Mouse (Mus musculus) induced T-regulatory cell, adult 2 months (primary cell): ENCODE data around the gene 1190005I06Rik.

Experiments
- DNase-seq: peaks from one replicate; pipeline ENCODE4 v3.0.0-alpha.2; 2012; ENCODE audit warnings: low read depth

Gene 1190005I06Rik

DNA sequence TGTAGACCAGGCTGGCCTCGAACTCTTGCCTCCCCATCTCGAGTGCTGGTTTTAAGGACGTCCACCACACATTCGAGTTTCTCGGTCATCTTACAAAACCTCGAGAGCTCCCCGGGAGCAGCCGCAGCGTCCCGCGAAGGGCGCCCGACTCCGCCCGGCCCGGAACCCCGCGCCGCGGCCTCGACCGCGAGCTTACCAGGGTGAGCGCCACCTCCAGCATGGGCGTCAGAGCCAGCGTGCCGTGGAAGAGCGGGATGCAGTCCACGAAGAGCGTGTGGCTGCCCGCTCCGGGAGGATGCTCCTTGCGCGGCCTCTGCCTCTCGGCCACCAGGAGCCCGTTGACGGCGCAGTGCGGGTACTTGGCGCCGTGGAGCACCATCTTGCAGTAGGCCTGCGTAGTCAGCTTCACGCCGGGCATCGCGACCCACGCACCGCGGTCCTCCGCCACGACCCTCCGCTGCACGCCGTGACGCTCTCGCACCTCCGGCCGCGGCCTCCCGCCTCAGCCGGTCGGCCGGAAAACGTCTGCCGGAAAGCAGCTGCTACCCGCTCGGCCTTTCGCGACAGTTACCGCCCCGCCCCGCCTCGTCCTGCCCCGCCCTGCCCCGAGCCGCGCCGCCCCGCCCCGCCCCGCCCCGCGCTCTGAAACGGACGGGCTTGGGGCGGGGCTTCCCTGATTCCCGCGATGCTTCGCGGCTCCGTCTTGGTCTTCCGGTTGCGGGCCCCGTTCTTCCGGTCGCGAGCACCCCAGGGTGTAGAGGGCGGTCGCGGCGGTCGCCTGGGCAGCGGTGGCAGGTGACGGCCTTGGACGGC lies 20.3 kb upstream of the 1190005I06Rik start, which contains the start of the genes Gm27021 and Cox4i1:
Gene Gm27021, minus strand, starts transcription at position 519 of the 813 bp plus-strand sequence.
Gene Cox4i1, plus strand, starts transcription at position 662 of the 813 bp plus-strand sequence.
- peak; percentile 96 for DNase-seq

GRCm38 (mm10) chr8:120666807-120667470 lies 19.5 kb upstream of the 1190005I06Rik start:
- peak; percentile 51 for DNase-seq

- DNase-seq, result peak; percentile 65
Measured at GRCm38 (mm10) chr8:120665726-120666455, 18.5 kb upstream of the 1190005I06Rik start.

- DNase-seq, result no peak
Measured at GRCm38 (mm10) chr8:120664566-120664965, 17.1 kb upstream of the 1190005I06Rik start.

- no peak for DNase-seq
Measured at GRCm38 (mm10) chr8:120657415-120657814, 10.0 kb upstream of the 1190005I06Rik start.

- DNase-seq, result no peak
Measured at GRCm38 (mm10) chr8:120656322-120657052, 9.1 kb upstream of the 1190005I06Rik start.

GRCm38 (mm10) chr8:120644663-120645062 lies 2.8 kb downstream of the 1190005I06Rik start:
- DNase-seq, result no peak

- no peak for DNase-seq
Measured at GRCm38 (mm10) chr8:120642031-120642662, 5.3 kb downstream of the 1190005I06Rik start.

- no peak for DNase-seq
Measured at GRCm38 (mm10) chr8:120641245-120641644, 6.2 kb downstream of the 1190005I06Rik start.

- peak; percentile 86 for DNase-seq
Measured at GRCm38 (mm10) chr8:120634329-120634839, 13.0 kb downstream of the 1190005I06Rik start.

- DNase-seq, result peak; percentile 35
Measured at GRCm38 (mm10) chr8:120633665-120634271, 13.7 kb downstream of the 1190005I06Rik start.

GRCm38 (mm10) chr8:120632969-120633664 lies 14.3 kb downstream of the 1190005I06Rik start:
- no peak for DNase-seq

DNA sequence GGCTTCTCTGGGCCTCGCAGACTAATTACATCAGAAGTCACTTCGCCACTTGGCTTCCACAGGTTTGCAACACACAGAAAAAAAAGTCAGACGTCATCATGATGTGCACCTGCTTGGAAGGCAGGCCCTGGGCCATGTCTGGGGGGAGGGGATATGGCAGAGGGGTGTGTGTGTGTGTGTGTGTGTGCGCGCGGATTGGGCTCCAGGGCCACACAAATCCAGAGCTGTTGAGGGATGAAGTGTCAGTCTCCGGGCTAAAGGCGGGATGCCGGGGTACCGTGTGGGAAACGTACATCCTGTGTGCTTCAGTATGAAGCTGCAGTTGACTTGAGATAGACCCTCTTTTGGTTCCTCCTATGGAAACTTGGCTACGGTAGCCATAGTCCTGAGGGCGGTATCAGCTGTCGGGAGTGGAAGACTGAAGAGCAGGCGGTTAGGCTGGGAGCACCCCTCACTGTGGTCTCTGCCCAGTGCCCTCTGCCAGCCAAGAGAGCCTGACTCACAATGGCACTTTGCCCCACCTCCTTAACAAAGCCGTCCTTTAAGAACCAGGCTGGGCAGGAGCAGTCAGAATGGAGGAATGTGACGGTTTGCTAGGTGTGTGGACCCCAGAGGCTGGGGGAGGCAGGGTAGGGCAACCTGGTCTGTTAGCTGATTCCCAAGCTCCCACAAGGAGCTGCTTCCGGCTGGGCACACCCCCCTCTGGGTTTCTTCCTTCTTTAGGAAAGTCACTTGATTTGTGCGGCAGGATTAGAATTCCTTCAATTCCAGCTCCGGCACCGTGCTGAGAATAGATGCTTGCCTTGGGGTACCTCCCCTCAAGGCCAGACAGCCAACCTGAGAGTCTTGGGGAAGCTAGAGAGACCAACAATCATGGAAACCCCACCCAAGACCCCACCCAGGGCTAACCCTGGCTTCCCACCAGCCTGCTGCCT lies 15.7 kb downstream of the 1190005I06Rik start:
- no peak for DNase-seq

GRCm38 (mm10) chr8:120630848-120631247 lies 16.6 kb downstream of the 1190005I06Rik start:
- no peak for DNase-seq

DNA sequence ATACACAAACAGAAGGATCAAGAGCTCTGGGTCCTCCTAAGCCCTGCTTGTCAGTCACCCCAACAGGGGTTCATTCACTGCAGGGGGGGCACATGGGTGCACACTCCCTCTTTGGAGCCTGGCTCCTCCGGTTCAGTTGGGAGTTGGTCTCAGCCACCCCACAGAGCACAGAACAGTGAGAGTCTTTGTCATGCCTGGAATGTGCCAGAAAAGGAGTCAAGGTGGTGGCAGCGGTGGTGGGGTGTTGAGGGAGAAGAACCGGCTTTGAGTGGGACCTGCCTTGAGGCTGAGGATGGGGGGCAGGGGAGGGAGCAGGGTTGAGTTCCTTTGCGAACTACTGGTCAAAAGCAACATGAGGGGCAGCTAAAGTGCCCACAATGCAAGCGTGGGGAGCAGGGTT lies 17.4 kb downstream of the 1190005I06Rik start:
- no peak for DNase-seq

DNA sequence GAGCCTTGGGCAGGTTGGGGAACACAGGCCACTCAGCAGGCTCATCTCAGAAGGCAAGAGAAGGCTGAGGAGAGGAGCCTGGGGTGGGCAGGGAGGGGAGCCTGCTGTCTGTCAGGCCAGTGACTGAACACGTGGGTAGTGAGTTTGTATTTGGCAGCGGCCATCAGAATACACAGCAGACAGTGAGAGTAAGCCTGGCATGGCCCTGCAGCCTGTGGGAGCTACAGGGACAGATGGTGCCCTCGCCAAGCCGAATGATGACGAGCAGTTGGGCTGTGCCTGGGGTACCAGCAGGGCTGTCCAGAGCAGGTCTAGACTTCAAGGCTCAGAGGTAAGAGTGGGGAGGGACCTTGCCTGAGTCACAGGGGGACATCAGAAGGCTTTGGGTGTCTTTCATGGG lies 20.1 kb downstream of the 1190005I06Rik start:
- DNase-seq, result no peak

DNA sequence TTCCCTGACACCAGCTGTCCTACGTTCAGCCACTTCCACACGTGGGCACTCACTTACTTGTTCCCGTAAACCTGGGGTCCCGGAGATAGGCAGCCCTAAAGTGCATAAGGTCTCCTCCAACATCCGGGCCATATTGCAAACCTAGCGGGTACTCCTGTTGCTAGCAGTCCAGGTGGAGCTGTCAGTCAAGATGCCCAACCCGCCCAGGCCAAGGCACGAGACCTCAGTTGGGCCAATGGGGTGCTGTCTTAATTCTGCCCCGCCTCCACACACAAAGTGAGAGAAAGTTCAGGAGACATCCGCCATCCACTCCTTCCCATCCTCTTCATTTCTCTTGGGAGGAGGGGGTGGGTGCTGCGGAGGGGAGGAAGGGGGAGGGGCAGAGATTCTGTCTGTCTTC lies 21.0 kb downstream of the 1190005I06Rik start:
- DNase-seq, result no peak

DNA sequence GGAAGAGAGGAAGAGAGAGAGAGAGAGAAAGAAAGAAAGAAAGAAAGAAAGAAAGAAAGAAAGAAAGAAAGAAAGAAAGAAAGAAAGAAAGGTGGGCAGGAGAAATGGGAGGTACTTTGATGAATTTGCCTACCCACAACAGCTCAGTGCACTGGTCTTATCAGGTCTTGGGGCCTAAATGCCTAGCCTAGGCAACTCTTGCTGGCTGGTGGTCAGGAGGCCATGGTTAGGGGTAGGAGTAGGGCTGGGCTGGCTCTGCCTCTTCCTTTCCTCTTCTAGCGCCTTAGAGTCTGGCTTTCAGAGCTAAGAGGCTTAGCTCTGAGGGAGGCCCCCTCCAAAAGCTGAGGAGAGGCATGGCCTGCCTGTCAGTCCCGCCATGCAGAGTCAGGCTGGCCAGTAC lies 23.8 kb downstream of the 1190005I06Rik start:
- no peak for DNase-seq

GRCm38 (mm10) chr8:120622161-120622560 lies 25.3 kb downstream of the 1190005I06Rik start:
- DNase-seq, result no peak
